Mouse (Mus musculus): ENCODE measurements around the gene Wdr48.

Gene Wdr48

DNA sequence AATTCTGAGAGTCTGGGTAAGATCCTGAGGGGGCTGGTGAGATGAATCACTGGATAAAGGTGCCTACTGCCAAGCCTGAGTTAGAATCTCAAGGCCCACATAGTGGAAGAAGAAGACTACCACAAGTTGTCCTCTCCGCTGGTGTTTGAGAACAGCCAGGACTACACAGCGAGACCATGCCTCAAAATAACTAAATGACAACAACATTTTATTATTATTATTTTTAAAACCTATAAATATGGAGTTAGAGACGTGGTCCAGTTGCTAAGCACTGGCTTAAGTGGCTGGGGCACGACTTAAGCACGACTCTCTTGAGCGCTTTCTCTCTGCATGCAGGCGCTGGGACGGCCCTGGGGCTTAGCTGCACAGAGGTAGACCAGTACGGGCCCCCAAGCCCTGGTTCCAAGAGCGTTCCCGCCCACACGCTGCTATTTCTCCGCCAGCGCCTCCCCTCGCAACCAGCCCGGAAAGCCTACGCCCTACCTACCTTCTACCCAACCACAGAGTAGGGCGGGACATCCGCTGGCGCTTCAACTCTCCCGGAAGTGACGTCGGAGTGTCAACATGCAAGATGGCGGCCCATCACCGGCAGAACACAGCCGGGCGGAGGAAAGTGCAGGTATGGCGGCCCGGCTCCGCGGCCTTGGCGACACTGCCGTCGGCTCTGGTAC is at the start of gene Wdr48:
Gene Wdr48 (plus strand): TSS at position 540 of the 671 bp plus-strand sequence.
- peak; percentile 97 for DNase-seq

DNA sequence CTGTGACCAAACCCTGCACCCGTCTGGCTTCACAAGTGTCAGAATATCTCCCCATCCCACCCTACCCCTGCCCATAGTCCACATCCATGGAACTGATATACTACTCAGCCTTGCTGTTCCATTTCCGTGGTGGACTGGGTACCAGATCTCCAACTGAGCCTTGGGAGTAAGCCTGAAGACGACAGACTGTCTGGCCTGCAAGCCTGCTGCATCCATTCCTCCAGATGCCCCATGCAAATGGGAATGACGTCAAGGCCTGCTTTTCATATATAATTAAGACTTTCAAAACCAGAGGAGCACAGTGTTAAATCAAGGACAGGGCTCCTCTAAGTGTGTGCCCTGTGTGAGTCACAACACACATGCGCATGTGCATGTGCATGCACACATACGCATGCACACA is 47.5 kb upstream of the Wdr48 start:
- DNase-seq = no peak

DNA sequence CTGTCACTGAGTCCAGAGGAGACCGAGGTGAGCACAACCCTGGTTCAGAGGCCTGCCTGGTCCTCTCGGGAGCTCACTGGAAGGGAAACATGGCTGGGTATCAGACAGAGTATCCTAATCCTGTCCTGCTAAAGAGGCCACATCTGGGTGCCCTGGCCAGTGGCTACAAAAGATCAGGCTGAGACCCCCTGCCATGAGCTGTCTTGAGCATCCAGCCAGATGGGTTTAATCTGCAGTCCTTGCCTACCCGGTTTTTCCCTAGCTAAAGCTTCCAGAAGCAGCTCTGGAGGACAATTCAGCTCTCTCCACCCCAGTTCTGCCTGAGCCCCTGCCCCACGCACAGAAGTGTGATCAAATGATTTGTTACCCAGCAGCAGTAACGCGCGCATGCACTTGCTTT is 46.0 kb upstream of the Wdr48 start:
- DNase-seq = no peak

DNA sequence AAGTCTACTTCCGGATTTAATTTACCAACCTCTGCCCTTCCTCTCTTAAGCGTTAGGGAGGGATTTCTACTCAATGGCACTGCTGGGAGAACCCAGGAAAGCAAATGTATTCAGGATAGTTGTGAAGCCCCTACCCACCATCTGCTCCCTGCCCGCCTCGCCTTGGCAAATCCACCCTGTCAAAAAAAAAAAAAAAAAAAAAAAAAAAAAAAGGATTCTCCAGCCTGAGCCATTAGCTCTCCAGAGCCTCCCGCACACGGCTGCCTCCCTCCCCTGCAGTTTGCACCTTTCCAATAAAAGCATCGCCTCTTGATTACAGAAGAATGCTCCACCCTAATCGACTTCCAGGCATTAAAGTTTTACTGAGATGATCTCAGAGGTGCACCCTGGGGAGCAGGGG is 45.5 kb upstream of the Wdr48 start:
- DNase-seq = no peak

DNA sequence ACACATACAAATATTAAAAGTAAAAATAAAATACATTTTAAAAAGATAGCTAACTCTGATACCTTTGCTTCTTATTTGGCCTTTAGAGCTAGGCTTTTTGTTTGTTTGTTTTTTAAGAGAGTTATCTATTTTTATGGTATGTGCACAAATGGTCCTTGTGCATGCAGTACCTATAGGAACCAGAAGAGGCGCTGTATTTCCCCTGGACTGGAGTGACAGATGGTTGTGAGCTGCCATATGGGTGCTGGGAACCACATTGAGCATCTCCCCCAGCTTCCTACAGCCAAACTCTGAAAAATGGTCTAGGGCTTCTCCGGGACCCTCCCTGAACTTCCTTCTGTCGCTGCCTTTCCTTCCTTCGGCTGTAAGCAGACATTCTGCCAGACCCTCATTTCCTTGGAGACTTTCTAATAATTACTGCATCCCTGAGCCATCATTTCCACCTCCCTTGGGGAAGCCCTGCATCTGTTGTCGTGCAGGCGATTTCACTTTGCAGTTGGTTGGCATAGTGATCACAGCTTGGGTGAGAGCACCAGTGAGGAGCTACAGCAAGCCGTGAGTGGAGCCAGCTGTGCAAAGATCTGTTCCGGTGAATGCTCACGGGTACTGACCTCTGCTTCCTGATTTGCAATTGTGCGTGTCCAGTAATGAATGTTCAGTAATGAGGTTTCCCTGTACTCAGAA is 42.2 kb upstream of the Wdr48 start:
- peak; percentile 57 for DNase-seq

DNA sequence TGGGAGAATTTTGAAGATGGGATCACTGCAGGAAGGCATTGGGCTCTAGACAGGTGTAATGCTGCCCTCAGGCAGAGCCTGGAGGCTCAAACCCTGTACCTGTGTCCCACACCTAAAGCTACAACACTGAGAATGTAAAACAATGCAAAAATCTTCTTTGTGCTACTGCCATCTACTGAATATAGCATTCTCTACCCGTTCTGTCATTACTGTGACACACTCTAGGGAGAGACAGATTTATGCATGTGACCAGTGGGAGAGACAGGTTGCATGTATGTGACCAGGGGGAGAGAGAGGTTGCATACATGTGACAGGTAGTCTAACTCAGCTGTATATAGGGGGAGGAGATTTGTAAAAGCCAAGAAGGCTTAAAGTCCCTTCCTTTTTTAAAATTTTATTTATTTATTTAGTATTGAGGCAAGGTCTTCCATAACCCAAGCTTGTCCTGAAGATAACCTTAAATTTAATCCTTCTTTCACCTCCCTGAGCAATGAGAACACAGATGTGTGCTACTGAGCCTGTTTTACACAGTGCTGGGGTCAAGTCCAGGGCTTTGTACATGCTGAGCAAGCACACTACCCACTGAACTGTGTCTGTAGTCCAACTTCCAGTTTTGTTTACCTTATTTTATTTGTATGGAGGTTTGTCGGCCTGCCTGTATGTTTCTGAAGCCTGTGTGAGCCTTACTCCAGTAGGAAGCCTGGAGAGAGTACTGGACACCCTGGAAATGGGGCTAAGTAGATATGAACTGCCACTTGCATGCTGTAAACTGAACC is 41.4 kb upstream of the Wdr48 start:
- peak; percentile 13 for DNase-seq

DNA sequence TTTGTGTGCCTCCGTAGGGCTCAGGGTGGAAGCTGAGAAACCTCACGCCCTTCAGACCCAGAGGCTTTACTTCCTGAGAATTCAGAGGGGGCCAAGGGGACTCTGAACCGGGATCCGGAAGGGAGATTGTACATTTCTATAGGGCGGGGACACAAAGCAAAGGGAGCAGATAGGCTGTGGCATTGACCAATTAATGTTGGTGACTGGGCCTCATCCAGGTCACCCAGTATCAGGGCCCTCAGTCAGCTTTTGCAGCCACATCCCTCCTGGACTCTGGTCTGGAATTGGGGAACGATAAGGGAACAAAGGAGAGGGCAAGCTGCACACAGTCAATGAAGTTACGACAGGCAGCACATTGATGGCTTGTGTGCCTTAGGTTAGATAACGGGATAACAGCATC is 40.5 kb upstream of the Wdr48 start:
- DNase-seq = no peak

DNA sequence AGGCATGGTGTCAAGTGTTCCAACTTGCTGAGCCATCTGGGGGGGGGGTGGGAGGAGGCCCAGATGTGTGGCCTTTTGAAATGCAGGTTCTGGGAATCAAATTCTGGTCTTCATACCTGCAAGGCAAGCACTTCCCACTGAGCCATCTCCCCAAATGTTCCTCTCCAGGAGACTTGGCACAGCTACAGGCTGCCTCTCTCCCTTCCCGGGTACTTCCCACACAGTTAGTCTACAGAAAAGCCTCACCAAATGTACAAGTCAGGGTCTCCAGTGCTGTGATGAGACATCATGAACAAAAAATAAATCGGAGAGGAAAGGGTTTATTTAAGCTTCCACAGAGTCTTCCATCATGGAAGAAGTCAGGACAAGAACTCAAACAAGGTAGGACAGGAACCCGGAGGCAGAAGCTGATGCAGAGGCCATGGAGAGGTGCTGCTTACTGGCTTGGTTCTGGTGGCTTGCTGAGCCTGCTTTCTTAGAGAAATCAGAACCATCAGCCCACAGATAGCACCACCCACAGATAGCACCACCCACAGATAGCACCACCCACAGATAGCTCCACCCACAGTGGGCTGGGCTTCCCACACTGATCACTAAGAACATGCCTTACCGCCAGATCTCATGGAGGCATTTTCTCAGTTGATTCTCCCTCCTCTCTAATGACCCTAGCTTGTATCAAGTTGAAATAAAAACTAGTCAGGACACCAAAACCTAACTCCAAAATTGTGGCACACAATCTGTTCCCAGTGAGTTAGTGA is 7.4 kb upstream of the Wdr48 start:
- no peak for DNase-seq

DNA sequence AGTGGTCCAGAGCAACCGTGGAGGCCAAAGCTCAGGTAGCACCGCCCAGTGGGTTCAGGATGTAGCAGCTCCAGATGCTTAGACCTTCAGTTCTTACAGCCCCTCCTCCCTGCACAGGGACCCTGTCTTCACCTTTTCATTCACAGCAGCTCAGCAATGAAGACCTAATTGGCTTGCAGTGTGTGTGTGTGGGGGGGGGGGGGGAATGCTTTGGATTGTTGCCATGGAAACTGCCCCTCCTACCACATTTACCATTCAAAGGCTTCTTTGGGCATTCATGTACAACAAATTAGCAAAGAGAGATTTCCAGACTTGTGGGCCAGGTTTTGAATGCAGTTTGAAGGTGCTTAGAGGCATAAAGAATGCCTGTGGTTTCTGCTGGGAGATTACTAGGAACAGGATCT is 5.8 kb upstream of the Wdr48 start:
- DNase-seq = no peak

DNA sequence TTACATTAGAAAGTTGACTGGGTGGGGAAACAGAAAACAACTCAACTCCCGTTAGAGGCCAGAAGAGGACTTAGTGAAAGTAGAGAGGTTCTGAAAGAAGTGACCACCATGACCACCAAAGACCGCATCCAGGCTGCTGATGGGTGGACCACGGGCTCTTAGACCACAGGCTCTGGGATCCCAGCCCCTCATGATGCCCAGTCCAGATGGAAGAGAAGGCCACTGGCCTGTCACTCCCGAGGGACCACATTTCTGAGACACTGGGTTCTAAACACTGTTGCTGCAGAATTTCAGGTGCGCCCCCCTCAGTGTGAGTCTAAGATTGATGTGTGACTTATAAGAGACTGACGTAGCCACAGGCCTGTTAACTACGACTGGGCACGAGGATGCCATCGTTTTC is 5.2 kb upstream of the Wdr48 start:
- DNase-seq = no peak

DNA sequence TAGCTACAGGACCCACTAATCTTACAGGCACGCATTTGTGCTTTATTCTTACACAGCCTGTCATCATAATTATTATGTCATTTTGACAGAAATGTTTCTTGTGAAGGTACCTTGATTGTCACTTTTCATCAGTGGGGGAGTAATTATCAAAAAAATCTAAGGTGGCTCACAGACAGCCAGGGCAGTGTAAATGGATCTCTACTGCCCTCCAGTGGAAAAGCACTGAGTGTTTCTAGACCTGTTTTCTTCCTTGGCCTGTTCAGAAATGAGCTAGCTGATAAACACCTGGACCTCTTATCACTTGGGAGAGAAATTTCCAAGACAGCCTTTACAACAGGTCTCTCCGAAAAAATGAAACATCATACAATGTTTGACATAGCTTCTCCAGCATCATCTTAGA is 4.0 kb upstream of the Wdr48 start:
- no peak for DNase-seq

DNA sequence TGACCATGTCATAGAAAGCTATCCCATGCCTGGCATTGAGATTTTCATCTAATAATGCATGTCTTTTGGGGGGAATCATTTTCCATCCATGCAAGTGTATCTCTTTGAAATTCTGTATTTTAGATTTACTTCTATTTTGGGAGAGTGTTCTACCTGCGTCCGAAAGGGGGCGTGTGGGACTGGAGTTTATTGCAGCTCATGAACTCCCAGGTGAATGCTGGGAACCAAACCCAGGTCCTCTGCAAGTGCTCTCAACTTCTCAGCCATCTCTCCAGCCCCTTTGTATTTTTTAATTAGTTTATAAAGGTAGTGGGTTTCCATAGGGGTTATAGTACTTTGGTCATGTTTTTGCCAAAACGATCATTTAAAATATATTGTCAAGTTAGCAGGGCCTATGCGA is 797 bp upstream of the Wdr48 start:
- no peak for DNase-seq

DNA sequence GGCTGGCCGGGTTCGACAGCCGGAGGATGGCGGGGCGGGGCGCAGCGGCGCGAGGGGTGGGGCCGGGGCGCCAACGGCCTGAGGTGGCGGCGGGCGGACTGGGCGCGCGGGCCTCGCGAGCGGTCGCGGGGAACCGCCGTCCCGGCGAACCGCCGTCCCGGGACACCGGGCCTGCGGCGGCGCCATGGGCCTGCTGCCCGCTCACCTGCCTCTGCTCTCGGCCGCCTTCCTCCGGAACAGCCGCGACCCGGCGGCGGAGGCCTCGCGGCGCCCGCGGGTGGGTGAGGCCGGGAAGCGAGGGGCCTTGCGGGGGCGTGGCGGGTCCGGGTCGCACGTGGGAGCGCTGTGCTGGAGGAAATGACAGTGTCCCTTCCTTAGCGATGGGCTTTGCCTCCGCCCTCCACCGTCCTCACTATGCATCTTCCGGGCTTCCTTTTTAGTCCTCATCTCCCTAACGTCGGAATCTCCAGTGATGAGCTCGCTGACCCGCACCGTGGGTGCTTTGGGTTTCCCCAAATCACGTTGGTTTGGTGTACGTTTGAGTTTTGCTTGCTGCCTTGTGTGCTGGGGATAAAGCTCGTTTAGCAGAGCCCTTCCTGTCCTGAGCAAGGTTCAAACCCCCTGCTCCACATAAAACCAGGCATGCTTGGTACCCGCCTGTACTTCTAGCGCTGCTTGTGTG is 503 bp downstream of the Wdr48 start:
- DNase-seq = peak; percentile 30

DNA sequence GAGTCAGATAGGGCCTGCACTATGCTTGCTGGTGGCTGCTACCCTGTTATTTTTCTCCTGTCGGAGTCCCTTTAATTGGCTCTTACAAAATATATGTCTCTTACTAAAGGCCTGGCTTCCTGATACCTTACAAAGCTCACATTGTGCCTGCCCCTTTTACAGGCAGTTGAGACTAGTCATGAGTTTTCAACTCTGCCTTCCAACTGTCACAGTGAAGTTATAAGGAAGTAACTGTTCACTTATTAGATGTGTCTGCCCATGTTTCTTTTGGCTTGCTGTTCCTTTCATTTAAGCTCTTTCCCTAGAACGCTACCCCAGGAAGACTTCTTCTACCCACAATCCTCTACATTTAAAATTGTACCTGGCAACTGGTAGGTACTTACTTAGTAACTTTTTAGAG is 4.8 kb downstream of the Wdr48 start:
- no peak for DNase-seq

DNA sequence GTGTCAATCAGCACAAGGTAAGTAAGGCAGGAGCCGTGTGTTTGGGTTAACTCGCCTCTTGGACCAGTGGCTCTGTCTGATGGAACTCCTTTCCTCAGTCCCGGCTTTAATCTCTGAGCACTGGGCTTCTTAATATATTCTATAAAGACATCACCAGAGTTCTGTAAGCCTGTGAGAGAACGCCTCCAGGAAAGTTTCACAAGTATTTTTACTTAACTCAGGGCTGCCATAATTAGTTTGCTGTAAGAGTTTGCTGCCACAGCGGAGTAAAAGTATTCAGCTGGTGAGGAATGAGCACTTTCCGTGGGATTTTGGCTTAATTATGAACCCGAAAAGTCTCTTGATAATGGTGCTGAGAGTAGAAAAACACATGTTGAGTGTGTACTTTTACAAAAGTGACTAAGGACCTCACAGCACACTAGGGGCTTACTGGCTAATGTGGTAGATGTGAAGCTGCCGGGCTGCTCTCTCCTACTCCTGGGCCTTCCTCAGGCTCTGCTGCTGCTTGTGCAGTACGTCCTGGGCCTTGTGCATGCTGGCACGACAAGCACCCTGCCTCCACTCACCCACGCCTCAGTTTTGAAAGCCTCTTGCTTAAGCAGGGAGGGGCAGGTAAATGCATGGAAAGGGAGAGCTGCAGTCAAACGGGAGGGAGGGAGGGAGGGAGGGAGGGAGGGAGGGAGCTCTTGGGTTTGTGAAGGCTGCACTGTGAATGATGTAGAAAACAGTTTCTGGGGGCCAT is 7.9 kb downstream of the Wdr48 start:
- DNase-seq = no peak

DNA sequence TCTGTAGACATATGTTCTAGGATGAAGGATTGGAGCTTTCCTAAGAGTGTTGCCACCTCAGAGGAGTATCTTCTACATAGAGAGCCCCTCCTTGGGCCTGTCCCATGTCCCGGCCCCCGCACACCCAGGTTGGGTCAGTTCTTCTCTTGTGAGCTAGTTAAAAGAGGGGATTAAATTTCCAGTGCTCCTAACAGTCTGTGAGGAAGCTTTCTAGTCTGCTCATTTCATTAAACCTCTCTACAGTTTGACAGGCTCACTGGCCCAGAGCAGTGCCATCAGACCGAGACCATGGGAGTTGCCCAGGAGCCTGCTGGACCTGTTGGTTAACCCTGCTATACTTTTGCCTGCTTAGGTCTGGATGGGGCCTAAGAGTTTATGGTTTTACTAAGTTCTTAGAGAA is 14.0 kb downstream of the Wdr48 start:
- DNase-seq = no peak

DNA sequence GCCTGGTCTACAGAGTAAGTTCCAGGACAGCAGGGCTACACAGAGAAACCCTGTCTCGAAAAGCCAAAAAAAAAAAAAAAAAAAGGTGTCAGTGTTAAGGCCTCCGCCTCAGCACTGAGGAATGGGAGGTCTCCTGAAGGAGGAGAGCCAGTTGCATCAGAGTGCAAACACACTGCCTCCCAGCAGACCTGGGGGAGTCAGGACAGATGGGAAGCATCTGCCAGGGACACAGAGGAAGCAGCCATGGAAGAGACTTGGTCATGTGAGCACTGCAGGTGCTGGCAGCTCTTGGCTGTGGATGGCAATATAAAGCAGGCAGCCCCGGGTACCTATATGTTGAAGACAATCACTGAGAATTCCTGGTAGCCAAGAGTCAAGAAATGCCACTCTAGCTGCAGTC is 15.3 kb downstream of the Wdr48 start:
- DNase-seq = no peak

DNA sequence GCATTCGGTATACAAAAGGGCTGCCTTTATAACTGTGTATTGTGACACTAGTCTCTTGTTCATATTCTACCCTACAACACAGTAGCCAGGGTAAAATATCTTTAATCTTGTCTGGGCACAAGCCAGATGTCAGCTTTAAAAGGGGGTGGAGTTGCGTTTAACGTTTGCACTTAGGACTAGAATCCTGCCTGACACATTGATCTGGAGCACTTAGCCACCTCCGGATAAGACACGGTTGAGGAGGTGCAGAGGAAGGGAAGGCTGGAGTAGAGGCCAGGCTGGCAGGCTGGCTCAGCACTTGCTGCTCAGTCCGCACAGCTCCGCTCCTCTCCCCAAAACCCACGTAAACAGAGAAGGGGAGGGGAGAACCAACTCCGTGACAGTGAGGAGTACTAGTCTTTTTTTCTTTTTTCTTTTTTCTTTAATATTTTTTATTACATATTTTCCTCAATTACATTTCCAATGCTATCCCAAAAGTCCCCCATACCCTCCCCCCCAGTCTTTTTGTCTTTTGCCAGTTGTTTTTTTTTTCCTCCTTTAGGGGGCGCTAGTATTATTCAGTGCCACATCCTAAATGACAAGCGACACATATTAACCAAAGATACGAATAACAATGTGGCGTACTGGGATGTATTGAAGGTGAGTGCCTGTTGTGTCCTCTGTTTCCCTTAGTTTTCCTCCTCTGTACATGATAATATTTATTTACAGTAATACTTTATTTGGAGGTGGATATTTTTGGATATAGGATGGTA is 18.6 kb downstream of the Wdr48 start:
- no peak for DNase-seq

DNA sequence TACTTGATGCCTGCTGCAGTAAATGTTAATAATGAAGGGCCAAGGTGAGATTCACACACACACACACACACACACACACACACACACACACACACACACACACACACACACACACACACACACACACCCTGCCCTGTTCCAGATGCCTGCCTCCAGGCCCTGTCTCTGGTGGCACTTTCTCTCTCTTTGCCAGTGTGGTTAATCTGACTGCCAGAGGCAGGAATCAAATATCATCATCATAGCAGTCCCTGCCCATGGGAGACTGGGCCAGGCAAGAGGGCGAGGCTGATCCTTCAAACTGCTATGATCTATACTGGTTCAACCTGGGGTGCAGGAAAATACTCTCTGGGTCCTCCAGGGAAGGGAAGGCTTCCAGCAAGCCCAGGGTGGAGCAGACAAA is 25.2 kb downstream of the Wdr48 start:
- no peak for DNase-seq

DNA sequence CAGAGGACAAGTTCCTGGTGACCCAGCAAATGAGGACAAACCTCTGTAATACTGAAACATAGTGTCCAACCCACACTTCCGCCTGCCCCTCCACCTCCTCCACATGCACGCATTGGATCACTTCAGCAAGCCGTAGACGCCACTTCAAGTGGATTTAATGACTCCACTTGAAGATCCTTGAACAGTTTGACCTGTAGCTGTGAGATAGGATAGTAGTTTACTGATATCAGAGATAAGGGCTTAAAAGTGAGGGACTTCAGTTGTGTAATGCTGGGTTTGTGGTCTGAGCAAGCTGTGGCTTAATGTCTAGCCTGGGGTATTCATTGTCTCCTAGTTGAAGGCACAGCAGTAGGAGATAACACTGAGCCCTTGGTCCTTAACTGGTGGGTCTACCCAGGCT is 28.8 kb downstream of the Wdr48 start:
- DNase-seq = no peak

DNA sequence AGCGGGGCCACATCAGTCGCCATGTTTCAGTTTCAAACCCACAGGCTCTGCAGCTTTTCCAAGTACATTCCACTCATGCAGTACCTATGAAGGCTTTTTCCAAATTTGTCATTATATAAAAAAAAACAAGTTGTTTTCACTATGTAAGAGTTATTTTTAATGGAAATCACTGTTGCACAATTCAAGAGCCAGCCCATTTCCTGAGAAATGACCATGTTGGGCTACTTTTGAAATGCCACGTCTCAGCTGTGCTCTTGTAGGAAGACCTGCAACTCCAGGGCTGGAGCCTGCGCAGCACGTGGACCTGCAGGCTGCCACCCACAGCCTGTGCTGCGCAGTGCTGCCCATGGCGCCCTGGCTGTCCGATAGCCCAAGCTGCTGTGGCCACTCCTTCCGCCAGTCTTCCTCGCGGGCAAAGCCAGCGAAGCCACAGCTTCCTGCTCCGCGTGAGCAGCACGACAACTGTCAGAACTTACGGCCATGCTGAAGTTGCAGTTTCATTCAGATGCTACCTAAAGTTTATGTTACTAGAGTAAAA is 30.5 kb downstream of the Wdr48 start:
- no peak for DNase-seq
